Mouse (Mus musculus): ENCODE measurements around the gene Nup133. TPM values are rescaled to one million over a fixed set of nuclear protein-coding genes. Genes with fewer than 3 reads are reported as not detected.

Gene Nup133
- total RNA-seq, 1 experiment from 2014 or later, result 16.5 TPM

GRCm38 (mm10) chr8:123887163-123887562, 61.9 kb downstream of the Nup133 start:
- DNase-seq, result no peak

DNA sequence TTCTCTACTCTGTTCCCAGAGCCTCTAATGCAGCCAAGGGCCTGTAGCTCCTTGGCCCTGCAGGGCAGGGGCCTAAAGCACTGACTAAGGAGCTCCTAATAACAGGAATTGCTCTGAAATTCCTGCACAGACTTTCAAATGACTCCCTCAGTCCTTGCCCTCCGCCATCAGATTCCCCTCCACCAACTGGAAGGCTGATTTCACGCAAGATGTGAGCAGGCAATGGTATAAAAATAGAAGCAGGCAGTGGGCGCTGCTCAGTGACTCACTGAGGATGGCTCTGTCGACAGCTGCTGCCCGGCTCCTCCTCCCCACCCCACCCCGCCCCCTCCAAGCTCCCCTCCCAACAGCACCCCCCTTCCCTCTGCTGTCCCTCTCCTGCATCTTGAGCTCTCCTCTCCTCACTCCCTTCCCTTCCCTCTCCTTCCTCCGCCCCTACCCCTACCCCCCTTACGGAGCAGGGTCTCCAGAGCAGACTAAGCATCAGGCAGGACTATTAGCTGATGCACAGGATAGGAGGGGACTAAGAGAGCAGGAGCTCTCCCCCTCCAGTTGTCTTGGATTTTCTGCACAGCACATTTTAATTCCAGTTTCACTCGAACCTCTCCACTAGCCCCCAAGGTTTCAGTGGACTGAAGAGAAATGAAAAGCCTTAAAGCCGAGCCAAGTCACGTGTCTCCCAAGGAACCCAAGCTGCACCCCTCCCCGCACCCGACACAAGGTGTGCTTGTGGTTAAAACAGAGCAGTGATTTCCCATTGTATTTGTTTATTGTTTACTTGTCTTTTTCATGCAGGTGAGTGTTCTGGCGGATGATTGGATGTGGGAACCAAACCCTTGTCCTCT, 64.1 kb downstream of the Nup133 start:
- peak; percentile 60 for DNase-seq

GRCm38 (mm10) chr8:123883094-123883493, 66.0 kb downstream of the Nup133 start:
- DNase-seq, result no peak

- no peak for DNase-seq
These were observed 66.7 kb downstream of the Nup133 start for GRCm38 (mm10) chr8:123882412-123882811.

GRCm38 (mm10) chr8:123880821-123881350, 68.2 kb downstream of the Nup133 start:
- no peak for DNase-seq

GRCm38 (mm10) chr8:123880271-123880670, 68.8 kb downstream of the Nup133 start:
- no peak for DNase-seq

- no peak for DNase-seq
These were observed 71.2 kb downstream of the Nup133 start for GRCm38 (mm10) chr8:123877865-123878264.

- no peak for DNase-seq
These were observed 74.7 kb downstream of the Nup133 start for GRCm38 (mm10) chr8:123874324-123874723.

GRCm38 (mm10) chr8:123873364-123873763, 75.7 kb downstream of the Nup133 start:
- no peak for DNase-seq

DNA sequence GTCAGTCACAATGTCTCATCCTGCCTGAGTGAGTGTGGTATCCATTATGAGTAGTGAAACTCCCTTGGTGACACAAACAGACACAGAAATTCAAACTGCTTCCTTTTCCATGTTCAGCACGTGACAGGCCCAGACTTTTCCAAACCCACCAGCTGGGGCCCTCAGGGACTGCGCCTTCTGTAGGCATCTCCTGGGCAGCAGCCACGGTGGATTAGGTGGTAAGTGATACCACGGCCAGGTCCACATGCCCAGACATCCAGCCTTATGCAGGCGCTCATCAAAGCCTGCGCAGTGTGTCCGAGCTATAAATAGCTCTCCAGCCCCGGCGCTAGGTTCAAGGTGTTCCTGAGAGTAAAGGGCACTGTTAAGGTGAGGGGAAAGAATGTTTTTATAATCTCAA, 77.0 kb downstream of the Nup133 start:
- no peak for DNase-seq

- no peak for DNase-seq
These were observed 82.1 kb downstream of the Nup133 start for GRCm38 (mm10) chr8:123866971-123867370.

DNA sequence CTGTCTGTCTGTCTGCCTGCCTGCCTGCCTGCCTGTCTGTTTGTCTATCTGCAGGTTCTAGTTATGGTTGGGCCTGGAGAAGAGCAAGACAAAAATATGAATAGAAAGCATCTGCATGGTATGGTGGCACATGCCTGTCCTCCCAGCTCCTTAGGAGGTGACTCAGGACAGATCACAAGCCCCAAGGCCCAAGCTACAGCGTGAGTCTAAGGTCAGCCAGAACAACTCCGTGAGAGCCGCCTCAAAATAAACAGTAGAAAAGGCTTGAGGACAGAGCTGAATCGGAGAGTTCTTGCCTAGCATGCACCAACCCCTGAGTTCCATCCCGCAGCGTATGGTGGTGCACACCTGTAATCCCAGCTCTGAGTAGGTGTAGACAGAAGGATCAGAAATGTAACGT, 83.3 kb downstream of the Nup133 start:
- DNase-seq, result peak; percentile 38

GRCm38 (mm10) chr8:123860386-123860785, 88.7 kb downstream of the Nup133 start:
- no peak for DNase-seq

DNA sequence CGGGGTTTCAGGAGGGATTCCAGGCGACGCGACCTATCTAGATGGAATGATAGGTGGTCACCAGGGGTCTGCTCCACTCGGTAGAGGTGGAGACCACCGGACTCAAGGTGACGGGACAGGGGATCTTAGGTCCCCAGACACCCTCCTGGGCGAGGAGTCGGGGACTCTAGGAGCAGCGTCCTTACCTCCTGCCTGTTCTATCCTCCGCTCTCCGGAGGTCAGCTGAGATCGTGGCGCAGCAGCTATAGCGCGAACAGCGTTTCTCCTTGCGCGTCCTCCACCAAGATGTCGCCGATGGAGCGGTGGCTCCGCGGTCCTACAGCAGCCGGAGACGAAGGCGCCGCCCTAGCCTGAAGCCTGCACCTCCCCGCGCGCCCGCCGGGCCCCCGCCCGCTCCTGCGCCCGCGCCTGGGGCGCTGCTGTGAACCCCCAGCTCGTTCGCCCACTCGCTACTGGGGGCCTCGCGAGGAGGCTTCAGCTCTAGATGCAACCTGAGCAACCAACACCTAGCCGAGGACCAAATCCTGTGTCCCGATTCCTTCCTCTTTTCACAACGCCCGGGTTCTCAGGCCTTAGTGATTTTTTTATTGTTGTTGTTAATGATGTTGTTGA, 89.3 kb downstream of the Nup133 start, which contains the start of gene Ccsap:
TSS of gene Ccsap (minus strand) at position 562 of the 612 bp plus-strand sequence.
- DNase-seq, result peak; percentile 75

GRCm38 (mm10) chr8:123858941-123859647, 90.0 kb downstream of the Nup133 start:
- peak; percentile 97 for DNase-seq

DNA sequence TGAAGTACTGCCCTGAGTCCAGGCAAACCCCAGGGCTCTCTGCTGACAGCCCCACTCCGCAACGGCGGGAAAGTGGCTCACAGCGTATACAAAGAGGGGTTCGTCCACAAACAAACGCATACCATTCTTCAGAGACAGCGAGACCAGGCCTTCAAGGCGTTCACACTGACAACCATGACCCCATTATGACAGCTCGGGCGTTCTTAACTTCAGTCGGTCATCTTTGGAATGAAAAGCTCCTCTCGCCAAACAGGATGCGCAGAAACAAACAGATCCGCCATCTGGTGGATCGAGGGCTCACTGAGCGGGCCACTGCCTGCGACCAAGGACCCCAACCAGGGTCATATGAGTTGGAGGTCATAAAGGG, 90.5 kb downstream of the Nup133 start:
- no peak for DNase-seq

DNA sequence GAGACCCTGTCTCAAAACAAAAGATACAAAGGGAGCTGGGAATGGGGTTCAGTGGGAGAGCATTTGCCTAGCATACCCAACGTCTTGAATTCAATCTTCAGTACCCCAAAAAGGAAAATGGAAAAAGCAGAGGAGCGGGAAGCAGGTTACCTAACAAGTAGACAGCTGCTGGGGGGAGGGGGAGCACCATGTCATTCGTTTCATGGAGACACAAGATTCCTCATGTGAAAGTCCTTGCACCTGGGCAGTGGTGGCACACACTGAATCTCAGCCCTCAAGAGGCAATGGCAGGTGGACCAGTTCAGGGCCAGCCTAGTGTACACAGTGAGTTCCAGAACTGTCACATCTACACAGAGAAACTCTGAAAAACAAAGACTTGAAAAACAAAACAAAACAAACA, 91.7 kb downstream of the Nup133 start:
- DNase-seq, result no peak

DNA sequence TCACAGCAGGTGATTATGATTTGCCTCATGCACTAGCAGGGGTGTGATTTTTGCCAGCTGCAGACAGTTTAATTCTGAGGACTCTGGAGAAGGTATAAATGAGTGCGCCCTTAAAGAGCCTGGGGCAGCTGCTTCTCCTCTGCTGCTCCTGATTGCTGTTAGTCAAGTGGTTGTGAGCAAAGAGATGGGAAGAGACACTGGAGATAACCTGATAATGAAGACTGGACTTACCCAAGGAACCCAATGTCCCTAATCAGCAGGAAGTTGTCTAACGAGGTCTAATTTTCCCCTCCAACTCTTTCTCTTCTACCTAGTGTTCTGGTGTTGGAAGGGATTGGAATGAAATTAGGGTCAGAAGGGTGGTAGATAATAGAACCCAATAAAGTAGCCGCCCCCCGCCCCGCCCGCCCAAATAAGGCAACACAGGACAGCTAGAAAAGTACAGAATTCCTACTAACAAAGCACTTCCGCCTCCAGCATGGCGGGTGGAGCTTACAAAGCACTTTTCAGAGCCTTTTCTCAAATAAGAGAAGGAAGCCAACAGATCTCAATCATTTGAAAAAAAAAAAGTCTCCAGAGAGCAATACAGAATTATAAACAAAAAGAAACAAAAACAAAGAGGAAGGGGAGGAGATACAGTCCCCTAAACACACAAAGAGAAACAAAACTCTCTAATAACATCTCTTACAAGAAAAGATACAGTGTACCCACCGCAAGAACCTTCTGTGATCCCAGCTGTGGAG, 94.2 kb downstream of the Nup133 start:
- DNase-seq, result no peak

- DNase-seq, result no peak
These were observed 94.8 kb downstream of the Nup133 start for GRCm38 (mm10) chr8:123854252-123854651.

- no peak for DNase-seq
These were observed 97.5 kb downstream of the Nup133 start for GRCm38 (mm10) chr8:123851590-123851989.

DNA sequence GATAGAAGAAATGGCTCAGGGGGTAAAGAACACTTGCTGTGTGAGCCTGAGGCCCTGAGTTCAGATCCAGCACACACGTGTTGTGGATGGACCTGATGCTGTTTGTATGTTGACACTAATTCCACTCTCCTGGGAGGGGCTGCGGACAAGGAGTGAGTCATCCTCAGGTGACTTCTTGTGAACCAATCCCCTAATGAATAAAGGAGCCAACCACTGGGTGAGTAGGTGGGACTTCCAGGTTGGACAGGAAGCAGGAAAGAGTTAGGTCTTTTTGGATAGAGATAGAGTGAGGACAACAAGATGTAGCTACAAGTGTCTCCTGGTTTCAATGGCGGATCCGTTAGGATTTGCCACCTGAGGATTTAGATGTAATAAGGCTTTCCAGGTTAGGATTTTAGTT, 99.7 kb downstream of the Nup133 start:
- no peak for DNase-seq

DNA sequence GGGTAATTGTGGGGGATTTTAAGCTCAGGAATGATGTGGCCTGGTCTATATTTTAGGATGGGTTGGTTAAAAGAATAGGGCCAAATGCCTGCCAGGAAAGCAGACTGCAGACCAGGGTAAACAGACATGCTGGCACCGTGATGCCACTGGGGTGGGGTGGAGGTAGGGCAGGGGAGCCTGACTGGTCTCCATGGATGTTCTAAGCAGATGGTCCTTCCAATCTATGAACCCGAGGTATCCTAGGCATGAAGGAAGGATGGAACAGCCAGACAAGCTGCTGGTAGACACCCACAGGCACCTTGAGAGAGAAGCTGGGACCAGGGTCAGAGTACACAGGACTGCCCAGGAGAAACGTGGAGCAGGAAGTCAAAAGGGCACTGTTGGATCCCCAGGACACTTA, 101.5 kb downstream of the Nup133 start:
- no peak for DNase-seq
